Mouse (Mus musculus) C2C12 (cell line): ENCODE results near the gene Acod1. TPM values are rescaled to one million over a fixed set of nuclear protein-coding genes. Genes with fewer than 3 reads are reported as not detected.

Source experiments
- H3K27me3 ChIP-seq: one replicate; pipeline ENCODE4 v1.6.1; 2011; ENCODE audit not compliant: control insufficient read depth, insufficient read depth, insufficient read length
- H3K36me3 ChIP-seq: one replicate; pipeline ENCODE4 v1.6.1; 2011; ENCODE audit not compliant: control insufficient read depth, insufficient read depth
- H3K4me3 ChIP-seq: one replicate; pipeline ENCODE4 v1.5.1; 2011; ENCODE audit warnings: mild to moderate bottlenecking, control low read depth; ENCODE audit not compliant: poor library complexity, insufficient read depth, severe bottlenecking
- H3K79me2 ChIP-seq: one replicate; pipeline ENCODE4 v1.6.1; 2011; ENCODE audit not compliant: control insufficient read depth, insufficient read depth
- H3K79me3 ChIP-seq: one replicate; pipeline ENCODE4 v1.6.1; 2011; ENCODE audit warnings: low read depth, control low read depth
- H3ac ChIP-seq: one replicate; pipeline ENCODE3; 2011; ENCODE audit warnings: low read depth; ENCODE audit not compliant: control insufficient read depth, insufficient read length
- CEBPB ChIP-seq: IDR thresholded peaks from one replicate; pipeline ENCODE4 v1.6.1; 2011; ENCODE audit warnings: low read depth, mild to moderate bottlenecking, control low read depth, moderate library complexity
- CTCF ChIP-seq: IDR thresholded peaks from one replicate; pipeline ENCODE4 v1.5.1; 2011; ENCODE audit not compliant: control insufficient read depth, insufficient read depth, insufficient read length
- FOSL1 ChIP-seq: IDR thresholded peaks from one replicate; pipeline ENCODE4 v1.8.0; 2011; ENCODE audit warnings: mild to moderate bottlenecking, low read length; ENCODE audit not compliant: poor library complexity, insufficient read depth, severe bottlenecking
- MAX ChIP-seq: IDR thresholded peaks from one replicate; pipeline ENCODE4 v1.6.1; 2011; ENCODE audit warnings: mild to moderate bottlenecking, control low read depth
- MYOD1 ChIP-seq: IDR thresholded peaks from one replicate; pipeline ENCODE4 v1.6.1; 2011; ENCODE audit warnings: low read depth; ENCODE audit not compliant: control insufficient read depth, insufficient read length
- MYOG ChIP-seq: IDR thresholded peaks from one replicate; pipeline ENCODE4 v1.6.1; 2011; ENCODE audit not compliant: control insufficient read depth, insufficient read length; ENCODE audit errors: extremely low read depth
- USF1 ChIP-seq: IDR thresholded peaks from one replicate; pipeline ENCODE4 v1.6.1; 2011; ENCODE audit warnings: low read depth, mild to moderate bottlenecking, control low read depth, moderate library complexity
- polyA plus RNA-seq: library from polyadenylated mRNA; unstranded; fragments of >200 nt; fragmentation: generic; extraction: Trizol; gene quantifications from one replicate; pipeline ENCODE4 v1.2.1, GENCODE M21; 2012; ENCODE audit warnings: missing spikeins

Gene Acod1
- polyA plus RNA-seq, 1 experiment, result not detected

DNA sequence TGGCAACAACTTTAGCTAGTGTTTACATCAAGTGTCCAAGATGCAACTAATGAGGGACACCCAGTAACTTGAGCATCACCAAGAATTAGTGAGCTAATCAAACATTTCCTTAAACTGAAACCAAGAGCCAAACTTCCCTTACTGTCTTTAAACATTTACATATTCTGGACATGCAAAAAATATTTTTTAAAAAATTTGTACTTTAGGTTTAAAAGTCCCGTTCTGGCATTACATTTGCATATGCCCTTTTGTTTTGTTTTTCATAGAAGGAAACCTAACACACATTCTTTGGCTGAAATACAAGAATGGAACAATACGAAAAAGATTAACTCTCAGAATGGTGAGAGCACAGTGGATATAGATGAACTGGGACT, 51.4 kb downstream of the Acod1 start:
- Histone ChIP-seq H3ac (peak overlapping the region; percentile 87), H3K4me3 (peak overlapping the region; percentile 79), H3K27me3 (no peaks in the 10 kb centered on the region), H3K79me3 (peaks cover 50% of the 10 kb centered on the region), H3K79me2 (peaks cover 56% of the 10 kb centered on the region), H3K36me3 (peaks cover 16% of the 10 kb centered on the region)
- no peak for TF ChIP-seq MYOD1
- no peak for TF ChIP-seq FOSL1
- no peak for TF ChIP-seq USF1
- no peak for TF ChIP-seq CTCF
- no peak for TF ChIP-seq MAX
- no peak for TF ChIP-seq MYOG
- TF ChIP-seq CEBPB, result no peak

DNA sequence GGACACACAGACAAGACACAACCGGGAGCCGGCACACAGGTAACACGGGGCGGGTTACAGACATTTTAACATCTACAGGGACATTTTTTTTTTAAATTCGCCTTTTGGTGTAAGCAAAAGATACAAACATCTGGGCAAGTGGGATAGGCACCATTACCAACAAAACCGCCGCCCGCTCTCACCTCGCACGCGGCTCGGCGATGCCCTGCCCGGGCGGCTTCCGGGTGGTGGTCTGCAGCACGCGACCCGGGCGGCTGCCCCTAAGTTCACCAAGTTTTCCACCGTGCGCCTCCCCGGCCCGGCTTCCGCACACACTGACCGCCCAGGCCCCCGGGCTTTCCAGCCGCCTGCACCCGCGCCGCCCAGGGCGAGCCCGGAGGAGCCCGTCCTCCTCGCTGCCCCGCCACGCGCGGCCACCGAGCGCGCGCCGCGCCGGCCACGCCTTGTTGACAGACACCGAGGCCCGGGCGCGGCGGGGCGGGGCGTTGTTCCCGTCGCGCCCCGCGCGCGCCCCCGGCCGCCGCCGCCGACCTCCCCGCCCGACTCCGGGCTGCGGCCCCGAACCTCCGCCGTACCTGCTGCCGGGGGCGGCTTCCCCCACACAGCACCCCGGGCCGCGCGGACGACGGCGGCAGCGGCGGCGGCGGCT, 51.9 kb downstream of the Acod1 start:
- peaks cover 44% of the 10 kb centered on the region for H3K79me3 ChIP-seq
- peaks cover 51% of the 10 kb centered on the region for H3K79me2 ChIP-seq
- TF ChIP-seq CTCF (no peak), MAX (peak; percentile 50)

DNA sequence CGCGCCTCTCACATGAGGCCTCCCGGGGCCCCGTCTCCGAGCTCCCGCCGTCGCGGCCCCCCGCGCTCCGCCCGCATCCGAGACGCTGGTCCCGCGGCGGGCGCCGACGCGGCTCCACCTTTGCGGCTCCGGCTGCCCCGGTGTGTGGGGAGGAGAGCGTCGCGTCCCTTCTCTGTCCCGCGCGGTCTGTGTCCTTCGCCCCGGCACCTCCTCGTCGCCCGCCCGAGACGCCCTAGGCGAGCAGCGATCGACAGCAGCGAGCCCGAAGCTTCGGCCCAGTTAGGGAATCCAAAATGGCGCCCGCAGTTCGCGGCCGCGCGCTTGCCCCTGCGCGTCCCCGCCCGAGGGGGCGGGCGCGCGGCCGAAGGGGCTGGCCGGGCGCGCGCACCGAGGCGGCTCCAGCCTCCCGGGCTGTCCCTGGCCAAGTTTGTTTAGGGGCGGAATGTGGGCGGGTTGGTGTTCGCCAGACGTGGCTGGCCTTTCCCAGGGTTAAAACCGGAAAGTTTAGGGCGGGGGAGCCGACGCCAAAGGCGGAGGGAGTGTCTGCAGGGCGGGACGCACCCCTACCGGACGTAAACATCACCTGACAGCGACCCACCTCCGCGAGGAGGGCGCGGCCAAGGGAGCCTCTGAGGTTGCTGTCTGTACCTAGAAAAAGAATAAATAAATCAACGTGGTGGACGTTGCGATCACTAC, 52.6 kb downstream of the Acod1 start, which contains the start of gene Fbxl3:
Gene Fbxl3, minus strand, starts transcription at position 329 of the 696 bp plus-strand sequence.
- Histone ChIP-seq H3K79me2 (peaks cover 44% of the 10 kb centered on the region), H3K79me3 (peaks cover 38% of the 10 kb centered on the region), H3K4me3 (peak within 1 kb of the TSS; percentile 79), H3K36me3 (peaks cover 13% of the 10 kb centered on the region), H3K27me3 (no peaks in the 10 kb centered on the region), H3ac (peak within 1 kb of the TSS; percentile 92)
- TF ChIP-seq FOSL1 (no peak), USF1 (peak; percentile 58), MAX (peak; percentile 11)

More for the DNA sequence above, 51.9 kb downstream of the Acod1 start:
- Histone ChIP-seq H3K4me3 (peak overlapping the region; percentile 79), H3K27me3 (no peaks in the 10 kb centered on the region), H3ac (peak overlapping the region; percentile 92), H3K36me3 (peaks cover 16% of the 10 kb centered on the region)

DNA sequence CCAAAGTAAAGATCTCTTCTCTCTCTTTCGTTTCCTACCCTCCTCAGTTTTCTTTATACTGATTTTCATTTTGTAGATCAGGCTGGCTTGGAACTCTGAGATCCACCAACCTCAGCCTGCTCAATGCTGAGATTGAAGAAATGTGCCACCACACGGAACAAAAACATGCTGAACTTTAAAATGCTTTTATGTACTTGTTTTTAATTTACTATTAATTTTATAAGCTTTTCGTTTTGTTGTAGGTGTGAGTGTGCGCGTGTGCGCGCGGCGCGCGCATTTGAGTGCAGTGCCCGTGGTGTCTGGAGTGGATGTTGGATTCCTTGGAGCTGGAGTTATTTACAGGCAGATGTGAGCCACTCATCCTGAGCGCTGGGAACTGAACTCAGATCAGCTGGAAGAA, 53.5 kb downstream of the Acod1 start:
- Histone ChIP-seq H3K36me3 (peaks cover 6% of the 10 kb centered on the region), H3K4me3 (peak overlapping the region; percentile 79), H3K79me2 (peaks cover 35% of the 10 kb centered on the region), H3K79me3 (peaks cover 31% of the 10 kb centered on the region), H3ac (no peak overlapping the region), H3K27me3 (no peaks in the 10 kb centered on the region)
- TF ChIP-seq MYOD1 (no peak), CEBPB (no peak), MYOG (no peak), MAX (no peak), FOSL1 (no peak), CTCF (no peak), USF1 (no peak)

DNA sequence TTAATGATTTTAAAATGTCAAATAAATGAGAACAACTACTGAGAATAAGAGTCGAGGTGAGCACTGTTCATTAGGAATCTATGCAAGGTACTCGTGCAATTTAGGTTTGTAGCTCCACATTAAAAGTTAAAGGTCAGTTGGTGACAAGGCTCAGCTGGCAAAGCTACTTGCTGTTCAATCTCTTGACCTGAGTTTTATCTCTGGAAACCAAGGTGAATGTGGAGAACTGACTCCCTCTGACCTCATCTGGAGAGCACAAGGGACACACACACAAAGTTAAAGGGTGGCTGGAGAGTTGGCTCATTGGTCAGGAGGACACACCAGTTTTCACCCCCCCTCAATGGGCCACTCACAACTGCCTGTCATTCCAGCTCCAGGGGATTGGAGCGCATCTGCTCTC, 54.4 kb downstream of the Acod1 start:
- no peak overlapping the region for H3K4me3 ChIP-seq
- H3K27me3 ChIP-seq, result no peaks in the 10 kb centered on the region
- H3ac ChIP-seq, result no peak overlapping the region
- H3K79me3 ChIP-seq, result peaks cover 24% of the 10 kb centered on the region
- no peak for TF ChIP-seq MYOD1
- no peak for TF ChIP-seq USF1
- TF ChIP-seq CEBPB, result no peak
- TF ChIP-seq CTCF, result no peak
- TF ChIP-seq FOSL1, result no peak
- no peak for TF ChIP-seq MAX
- peaks cover 26% of the 10 kb centered on the region for H3K79me2 ChIP-seq
- H3K36me3 ChIP-seq, result no peaks in the 10 kb centered on the region

DNA sequence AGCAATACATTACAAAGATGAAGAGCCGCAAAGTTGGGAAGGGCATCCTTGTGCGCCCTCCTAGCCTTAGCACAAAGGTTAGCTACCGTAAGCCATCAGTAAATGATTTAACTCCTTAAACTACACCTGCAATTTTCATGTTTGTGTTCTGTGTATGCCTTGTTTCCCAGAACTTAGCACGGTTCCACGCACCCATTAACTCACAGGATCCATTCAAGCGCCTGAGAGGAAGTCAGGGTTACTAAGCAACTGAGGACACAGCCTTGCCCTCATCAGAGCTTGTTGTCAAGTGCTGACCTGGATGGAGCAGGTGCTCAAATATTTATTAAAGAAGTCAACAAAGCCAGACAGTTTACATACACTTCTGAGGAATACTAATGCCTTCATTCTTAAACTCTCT, 55.5 kb downstream of the Acod1 start:
- Histone ChIP-seq H3K79me2 (peaks cover 15% of the 10 kb centered on the region), H3K4me3 (no peak overlapping the region), H3K79me3 (peaks cover 13% of the 10 kb centered on the region), H3ac (no peak overlapping the region), H3K36me3 (no peaks in the 10 kb centered on the region), H3K27me3 (no peaks in the 10 kb centered on the region)
- TF ChIP-seq USF1 (no peak), MYOD1 (no peak), CEBPB (no peak), MYOG (no peak), CTCF (no peak), MAX (no peak), FOSL1 (no peak)
